Mouse (Mus musculus) monocyte, adult 5-6 weeks (primary cell): Measurements from ENCODE around the gene Tpm3. TPM values are rescaled to one million over a fixed set of nuclear protein-coding genes. Genes with fewer than 3 reads are reported as not detected.
A peak's percentile ranks its signal among the peaks of the same experiment; 100 is the strongest.

Experiments
- ATAC-seq: fragments of 153-309, 156-312 bp; replicated peaks from 2 replicates; pipeline ENCODE4 v1.8.0; 2017; ENCODE audit warnings: mild to moderate bottlenecking; ENCODE audit not compliant: low TSS enrichment, insufficient number of reproducible peaks, severe bottlenecking, poor library complexity, low FRiP score
- total RNA-seq: library from RNA; stranded (forward); fragments of 200-1000, 200-491, 200-594 nt; gene quantifications from 3 replicates; pipeline ENCODE4 v1.2.3, GENCODE M21; 2017

Gene Tpm3
- total RNA-seq: 927 to 1,272 TPM (median 1,055 TPM) in 3 replicates

DNA sequence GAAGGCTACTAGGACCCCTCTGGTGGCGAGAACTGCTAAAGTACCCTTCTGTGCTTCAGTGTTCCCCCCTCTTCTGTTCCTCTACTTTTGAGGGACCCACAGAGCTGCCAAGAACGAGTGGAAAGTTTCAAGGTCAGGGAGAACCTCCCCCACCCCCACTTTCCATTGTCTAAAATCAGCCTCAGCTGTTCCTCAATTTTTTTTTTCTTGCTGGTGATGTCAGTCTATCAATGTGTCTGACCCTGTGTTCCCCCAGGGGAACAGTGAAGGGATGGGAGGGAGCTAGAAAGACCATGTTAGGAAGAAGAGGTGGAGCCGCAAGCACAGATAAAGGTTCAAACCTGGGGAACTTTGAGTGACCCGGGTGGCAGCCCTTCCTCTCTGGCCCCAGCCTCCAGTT is at the start of gene Tpm3:
TSS of gene Tpm3 (plus strand) at position 356 of the 400 bp plus-strand sequence.
- ATAC-seq: no peak

DNA sequence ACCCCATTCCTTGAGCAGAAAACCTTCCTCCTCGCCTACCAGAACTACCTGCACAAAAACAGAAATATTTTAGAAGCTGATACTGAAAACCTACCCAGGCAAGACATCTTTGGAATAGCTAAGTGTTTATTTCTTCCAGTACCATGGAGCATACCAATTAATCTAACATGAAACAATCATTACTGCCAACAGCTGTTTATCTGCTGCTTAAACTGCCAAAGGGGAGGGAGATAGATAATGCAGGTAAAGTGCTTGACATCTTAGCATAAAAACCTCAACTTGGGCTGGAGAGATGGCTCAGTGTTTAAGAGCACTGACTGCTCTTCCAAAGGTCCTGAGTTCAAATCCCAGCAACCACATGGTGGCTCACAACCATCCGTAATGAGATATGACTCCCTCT is 37.8 kb upstream of the Tpm3 start:
- ATAC-seq: no peak

DNA sequence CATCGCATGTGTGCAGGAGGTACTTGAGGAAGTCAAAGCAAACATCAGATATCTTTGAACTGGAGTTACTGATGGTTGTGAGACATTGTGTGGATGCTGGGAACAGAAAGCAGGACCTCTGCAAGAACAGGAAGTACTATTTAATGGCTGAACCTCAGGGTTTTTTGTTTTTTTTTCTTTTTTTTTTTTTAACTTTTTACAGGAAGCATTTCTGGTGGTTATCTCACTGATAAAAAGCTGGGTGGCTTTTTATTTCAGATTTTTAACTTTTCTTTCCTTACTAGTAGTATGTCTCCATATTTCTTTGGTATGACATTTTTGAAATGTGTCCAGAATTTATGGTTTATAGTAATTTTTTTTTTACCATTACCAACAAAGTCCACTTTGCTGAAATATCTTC is 36.2 kb upstream of the Tpm3 start:
- no peak for ATAC-seq

DNA sequence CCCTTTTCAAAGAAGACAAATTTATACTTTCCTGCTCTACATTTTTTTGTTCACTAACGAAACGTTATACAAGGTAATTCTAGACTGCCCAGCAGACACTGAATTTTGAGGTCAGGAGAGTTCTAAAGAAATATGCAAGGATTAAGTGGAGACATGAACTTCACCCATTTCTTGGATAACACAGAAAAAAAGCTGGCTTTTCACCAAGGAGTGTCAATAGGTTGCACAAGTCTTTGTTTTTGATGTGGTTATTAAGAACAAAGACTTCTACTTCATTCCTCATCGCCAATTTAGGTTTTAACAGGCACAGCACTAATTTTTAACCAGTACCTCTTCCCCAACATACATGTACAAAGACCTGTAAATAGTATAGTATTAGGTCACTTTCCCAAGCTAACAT is 22.8 kb upstream of the Tpm3 start:
- ATAC-seq: no peak

DNA sequence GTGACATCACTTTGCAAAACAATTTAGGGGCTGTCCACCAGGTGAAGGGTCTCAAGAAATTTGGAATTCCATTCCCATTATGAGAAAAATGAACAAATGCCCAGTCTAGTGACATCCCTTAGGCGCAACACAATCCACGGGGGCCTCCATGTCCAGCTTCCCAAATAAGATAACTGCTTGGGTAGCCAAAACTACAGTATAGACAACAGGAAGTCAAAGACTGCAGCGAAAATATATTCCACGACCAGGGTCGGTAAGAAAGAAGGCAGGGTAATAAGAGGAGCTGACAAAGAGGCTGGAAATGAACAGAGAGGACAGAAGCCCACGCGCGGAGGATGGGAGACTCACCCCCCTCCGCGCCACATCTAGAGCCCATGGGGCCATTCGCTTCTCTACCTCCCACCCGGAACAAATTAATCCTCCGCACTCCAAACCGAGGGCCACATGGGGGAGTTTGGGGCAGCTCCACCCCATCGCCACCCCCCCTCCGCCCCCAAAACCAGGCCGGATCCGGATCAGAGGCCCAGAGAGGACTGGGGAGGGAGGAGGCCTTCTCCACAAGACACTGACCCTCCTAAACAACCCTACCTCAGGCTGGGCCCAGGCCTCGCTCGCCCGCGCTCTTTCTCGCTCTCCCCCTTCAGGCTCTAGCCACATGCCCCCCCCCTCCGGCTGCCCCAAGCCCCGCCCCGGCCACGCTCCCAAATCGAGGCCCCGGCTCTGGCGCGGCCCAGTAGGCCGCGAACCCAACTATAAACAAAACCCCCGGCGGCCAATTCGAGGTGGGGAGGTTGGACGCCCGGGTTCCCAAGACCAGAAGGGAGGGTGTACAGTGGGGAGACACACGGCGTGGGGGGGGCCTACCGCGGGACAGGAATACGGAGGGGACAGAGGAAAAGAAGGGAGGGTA is 20.8 kb upstream of the Tpm3 start, which contains the start of gene 4933434E20Rik:
TSS of gene 4933434E20Rik (plus strand) at position 196 of the 910 bp plus-strand sequence.
- ATAC-seq: peak; percentile 54

DNA sequence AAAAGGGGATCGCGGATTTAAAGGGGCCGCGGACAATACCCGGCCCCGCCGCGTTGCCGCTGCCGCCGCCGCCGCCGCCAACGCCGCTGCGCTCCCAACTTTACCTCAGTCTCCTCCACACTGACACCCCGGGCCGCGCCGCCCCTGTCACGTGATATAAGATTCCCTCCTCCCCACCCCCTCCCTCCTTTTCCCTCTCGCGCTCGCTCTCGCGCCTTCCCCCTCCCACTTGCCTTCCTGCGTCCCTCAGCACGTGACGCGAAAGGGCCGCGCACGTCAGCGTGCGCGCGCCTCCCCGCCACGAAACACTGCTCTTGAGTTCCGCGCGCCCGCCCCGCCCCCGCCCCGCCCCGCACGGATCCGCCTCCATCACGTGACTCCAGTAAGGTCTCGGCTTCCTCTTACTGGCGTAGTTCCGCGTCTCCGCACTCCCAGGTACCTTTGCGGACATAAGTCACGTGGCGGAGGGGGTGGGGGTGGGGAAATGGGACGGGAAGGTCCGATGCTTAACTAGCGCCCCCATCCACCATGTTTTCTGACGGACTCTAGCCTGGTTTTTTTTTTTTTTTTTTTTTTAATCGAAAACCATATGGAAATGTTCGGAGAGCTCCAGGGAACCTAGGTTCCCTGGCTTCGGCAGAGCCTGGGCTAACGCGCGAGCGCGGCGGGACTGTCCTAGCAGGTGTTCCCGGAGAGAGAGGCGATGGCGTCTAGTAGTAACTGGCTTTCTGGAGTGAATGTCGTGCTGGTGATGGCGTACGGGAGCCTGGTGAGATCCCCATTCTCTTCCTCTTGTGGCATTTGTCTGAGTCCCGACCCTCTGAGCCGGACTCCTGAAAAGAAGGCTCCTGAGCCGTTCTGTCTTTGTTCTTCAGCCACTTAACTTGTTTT is 19.9 kb upstream of the Tpm3 start, which contains the start of gene Ubap2l:
TSS of gene Ubap2l (minus strand) at position 278 of the 891 bp plus-strand sequence.
- peak; percentile 85 for ATAC-seq

DNA sequence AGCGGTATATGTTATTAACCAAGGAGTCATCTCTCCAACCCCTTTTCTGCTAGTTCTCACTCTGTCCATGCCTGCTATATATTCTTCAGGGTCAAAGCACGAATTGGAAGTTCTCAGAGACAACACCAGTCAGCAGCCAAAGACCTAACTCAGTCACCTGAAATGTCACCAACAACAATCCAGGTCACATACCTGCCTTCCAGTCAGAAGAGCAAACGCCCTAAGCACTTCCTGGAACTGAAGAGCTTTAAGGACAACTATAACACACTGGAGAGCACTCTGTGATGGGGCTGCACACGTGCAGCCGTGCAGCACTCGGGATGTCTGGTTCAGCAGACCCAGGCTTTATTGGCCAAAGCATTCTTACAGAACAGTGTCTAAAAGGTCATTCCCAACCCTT is 10.9 kb upstream of the Tpm3 start:
- ATAC-seq: no peak

DNA sequence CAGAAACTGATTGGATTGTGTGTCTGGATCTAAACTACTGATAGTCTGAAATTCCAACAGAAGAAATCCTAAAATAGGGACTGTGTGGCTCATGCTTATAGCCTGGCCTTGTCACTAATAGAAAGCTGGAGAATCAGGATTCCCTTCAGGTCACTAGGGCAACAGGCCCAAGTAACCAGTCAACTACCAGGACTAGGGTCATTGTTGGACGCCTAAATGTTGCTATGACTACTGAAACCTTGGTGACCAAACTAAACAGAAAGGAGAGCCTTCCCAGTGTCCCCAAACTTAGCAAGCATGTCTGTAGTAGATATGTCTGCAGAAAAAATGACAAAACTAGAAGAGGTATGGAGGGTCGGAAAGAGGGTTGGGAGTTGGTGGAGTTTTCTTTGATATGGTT is 9.9 kb upstream of the Tpm3 start:
- no peak for ATAC-seq

DNA sequence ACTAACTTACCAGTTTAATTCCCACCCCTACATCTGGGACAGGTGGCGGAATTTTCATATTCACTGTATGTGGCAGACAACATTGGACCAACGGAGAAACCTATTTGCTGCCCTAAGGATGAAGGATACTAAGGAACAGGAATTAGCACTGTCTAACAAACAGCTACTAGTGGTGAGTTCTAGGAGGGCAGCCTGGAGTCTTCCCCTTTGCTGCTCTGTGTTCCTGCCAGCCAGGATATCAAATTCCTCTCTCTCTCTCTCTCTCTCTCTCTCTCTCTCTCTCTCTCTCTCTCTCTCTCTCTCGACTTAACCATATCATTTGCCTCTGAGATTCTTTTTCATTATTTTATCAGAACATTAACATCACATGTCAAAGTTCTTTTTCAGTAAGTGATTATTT is 8.1 kb upstream of the Tpm3 start:
- ATAC-seq: no peak

DNA sequence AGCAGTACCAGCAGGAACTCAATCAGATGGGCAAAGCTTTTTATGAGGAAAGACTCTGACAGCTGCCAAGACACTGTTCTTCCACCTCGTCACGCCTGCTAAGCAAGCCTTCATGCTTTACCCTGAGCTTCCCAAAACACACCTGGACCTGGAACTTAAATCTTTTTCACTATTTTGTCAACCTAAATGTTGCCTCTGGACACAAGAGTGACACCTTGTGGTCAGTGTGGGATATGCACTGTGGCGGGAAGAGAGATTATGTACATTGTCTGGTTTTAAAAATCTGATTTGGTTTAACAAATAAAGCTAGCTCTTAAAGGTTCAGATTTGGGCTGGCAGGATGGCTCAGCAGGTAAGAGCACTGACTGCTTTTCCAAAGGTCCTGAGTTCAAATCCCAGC is 6.9 kb upstream of the Tpm3 start:
- peak; percentile 75 for ATAC-seq

DNA sequence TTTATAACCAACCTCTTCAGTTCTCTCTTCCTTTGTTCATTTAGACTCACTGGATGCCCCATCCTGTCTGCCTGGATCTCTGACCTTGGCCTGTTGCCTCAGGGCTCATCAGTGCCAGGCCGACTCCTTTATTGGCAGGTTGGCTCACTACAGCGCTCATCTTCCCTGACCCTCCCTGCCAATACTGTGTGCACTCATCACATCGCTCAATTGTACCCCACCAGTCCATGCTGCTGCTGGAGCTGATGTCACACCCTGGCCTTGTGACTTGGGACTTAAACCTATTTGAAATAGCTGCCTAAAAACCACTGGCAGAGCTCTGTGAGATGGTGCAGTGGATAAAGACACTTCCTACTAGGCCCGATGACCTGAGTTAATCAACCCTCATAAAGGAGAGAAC is 4.6 kb upstream of the Tpm3 start:
- ATAC-seq: no peak

DNA sequence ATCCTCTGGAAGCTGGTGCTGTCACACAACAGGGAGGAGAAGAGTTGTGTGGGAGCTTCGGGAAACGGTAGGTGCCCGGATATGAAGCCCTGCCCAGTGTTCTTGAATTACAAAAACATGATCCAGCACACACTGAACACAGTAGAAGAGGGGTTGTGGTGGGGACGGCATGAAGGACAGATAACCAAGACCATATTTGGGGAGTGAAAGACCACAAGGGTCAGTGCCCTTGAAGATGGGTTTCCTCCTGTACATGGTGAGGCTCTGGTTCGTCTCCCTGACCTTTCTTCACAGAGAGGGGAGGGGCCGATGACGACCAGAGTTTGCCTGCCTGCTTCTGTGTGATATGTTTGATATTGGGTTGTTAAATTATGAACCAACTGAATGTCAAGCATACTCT is 2.8 kb upstream of the Tpm3 start:
- ATAC-seq: no peak

DNA sequence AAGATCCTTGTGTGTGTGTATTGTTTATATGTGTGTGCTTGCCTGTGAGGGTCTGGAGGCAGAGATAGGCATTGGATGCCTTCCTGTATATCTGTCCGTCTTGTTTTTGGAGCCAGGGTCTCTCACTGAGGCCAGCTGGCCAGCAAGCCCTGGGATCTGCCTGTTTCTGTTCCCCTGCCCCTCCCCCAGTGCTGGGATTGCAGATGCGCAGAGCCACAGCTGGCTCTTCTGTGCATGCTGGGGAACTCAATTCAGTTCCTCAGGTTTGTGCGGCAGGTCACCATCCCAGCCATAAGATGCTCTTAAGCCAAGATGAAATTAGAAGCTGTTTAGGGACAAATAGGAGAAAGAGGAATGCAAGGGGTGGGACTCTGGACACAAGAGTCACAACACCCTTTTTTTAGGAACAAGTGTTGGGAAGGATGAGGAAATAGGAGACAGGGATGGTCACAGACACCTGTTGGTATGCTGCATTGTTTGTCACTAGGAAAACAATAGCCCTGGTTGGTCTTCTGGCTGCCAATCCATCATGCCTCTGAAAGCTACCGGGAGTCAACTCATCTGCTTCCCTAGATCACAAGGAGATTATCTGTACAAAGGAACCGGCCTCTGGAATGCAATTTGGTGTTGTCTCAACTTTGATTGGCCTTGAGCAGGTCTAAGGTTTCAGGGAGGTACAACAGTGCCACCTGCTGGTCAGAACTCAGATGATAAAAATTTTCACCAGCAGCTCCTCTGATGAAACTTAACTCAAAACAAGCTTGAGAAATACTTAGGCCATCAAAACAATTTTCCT is 4.7 kb downstream of the Tpm3 start:
- ATAC-seq: no peak

DNA sequence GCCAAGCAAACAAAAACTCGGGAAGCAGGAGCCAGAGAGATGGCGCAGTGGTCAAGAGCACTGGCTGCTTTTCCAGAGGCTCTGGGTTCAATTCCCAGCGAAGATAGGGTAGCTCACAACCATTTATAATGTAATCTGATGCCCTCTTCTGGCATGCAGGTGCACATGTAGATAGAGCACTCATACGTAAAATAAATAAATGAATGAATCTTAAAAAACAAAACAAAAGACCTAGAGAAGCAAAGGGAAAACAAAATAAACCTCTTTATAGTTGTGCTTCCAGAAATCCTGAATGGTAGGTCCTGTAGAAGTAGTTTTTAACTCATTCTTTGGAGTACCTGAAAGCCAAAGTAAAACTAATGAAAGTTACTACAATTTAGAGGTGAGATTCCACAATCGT is 5.8 kb downstream of the Tpm3 start:
- ATAC-seq: no peak

DNA sequence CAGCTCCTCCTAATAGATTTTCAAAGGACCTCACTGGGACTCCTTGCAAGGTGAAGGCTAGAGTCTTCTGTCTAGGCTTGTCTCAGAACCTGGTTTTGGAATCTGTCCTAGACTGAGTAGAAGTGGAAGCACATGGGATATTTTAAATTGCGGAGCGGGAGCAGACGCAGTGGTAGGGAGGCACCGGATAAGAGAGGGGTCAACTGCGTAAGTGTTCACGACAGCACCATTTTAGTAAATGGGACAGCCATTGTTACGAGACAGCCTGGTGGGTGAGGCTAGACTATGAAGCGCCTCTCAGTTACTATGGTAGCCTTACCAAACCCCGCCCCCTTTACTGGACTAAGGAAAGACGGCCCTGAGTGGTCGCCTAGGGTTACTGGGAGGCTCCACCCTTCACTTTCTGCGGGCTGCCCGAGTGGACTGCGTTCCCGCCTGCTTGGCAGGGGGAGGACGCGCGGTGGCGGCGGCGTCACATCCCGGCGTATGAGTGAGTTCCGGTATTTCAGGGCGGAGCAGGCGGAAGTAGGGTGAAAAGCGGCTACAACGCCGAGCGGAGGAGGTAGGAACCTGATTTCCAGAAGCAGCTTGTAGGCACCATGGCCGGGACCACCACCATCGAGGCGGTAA is 6.8 kb downstream of the Tpm3 start:
- peak; percentile 82 for ATAC-seq

DNA sequence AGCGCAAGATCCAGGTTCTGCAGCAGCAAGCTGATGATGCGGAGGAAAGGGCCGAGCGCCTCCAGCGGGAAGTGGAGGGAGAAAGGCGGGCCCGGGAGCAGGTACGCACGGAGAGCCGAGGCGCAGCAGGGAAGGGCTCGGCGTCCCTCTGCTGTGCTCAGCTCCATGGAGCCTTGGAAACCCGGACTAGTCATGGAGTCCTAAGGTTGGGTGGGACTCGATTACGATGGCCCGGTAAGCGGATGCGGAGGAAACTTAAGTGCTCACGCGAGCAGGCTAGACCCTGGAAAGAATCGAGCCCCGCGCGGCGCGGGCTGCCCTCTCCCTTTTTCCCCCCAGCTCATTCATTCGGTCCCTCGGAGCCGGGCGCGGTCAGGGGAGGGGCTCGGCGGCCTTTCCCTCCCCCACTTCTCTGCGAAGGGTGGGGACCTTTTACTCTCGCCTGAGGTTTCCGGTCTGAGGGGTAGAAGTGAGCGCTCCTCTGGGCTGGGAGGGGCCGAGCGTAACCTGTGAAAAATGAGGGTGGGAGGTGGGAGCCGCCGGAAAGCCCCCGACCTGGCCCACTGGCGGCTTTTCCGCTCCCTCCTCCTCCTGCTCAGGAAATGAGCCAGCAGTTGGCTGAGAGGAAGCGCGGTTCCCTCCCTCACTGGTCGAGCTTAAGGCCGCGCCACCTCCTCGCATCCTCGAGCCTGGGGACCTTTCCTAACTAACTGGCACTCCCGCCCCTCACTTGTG is 7.5 kb downstream of the Tpm3 start:
- ATAC-seq: peak; percentile 40

DNA sequence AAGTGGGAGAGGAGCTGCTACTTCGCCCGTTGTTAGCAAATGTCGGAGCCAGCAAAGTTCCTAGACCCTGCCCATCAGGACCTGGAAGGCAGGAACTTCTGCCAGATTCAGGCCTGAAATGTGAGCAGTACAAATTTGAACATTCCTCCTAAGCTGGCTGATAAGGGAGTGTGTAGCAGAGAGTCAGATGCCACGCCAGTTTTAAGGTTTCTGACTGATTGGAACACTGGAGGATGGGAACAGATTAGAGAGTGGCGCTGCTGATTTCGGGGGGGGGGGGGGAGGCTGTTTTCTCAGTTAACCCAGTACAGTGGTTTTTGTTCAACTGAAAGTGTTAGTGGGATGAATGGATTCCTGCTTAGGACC is 8.0 kb downstream of the Tpm3 start:
- ATAC-seq: no peak
